Mouse (Mus musculus) 3134 (cell line): ENCODE measurements around the gene Acaa1a.

Experiments used
- DNase-seq: peaks from one replicate; pipeline ENCODE4 v3.0.0-alpha.2; 2011; ENCODE audit warnings: low spot score; ENCODE audit not compliant: insufficient read length; ENCODE audit errors: extremely low read depth

Gene Acaa1a

GRCm38 (mm10) chr9:119378231-119378630 is 38.8 kb downstream of the Acaa1a start:
- DNase-seq = no peak

DNA sequence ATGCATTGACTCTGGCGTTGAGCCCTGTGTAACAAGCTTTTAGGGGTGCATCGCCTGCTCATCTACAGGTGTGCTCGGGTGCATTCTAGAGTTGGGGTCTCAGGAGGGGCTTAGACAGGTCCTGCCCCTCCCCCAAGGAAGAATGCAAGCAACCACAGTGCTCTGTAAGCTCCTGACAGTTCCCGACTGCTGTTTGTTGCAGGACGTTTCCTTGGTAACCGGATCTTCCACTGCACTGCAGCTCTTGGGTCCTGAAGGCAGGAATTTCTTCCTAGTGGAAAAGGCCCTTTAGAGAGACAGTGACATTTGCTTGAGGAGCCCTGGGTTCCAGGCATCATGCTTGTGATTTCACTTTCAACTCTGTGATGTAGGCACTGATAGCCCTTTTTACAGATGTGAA is 43.1 kb downstream of the Acaa1a start:
- no peak for DNase-seq

- no peak for DNase-seq
Observed at GRCm38 (mm10) chr9:119388956-119389355, 49.5 kb downstream of the Acaa1a start.

DNA sequence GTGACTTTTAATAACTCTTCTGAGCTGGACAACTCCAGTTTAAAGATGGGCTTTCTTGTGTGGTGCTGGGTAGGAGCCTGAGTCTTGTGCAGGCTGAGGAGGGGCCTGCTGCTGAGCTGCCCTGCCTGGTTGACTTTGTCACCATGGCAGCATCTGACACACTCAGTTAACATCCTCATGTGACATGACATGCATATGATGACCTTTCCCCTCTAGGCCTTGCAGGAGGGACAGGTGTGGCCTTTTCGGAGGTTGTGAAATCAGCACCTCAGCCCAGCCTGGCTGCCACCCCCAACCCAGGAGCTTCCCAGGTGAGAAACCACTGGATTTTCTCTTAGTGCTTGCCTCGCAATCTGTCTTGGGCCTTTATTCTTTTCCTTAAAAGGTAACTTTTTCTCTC is 50.7 kb downstream of the Acaa1a start:
- no peak for DNase-seq

DNA sequence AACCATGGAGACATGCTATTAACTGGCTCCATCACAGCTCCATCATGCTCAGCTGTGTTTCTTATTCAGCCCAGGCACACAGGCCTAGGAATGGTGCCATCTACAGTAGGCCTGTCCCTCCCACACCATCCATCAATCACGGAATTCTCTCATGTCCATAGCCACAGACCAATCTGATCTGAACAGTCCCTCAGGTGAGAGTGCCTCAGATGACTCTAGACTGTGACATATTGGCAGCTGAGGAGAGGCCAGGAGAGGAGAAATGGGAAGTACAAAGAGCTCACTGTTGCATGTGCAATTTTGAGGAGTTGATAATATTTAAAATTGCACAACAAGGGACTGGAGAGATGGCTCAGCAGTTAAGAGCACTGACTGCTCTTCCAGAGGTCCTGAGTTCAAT is 55.3 kb downstream of the Acaa1a start:
- DNase-seq = no peak
